Mouse (Mus musculus) testis, postnatal 10 days (tissue): ENCODE measurements at regions not wholly inside any gene's neighbourhood (a gene's known extent, or its start where the extent isn't known, plus 50 kb on each side); places are given as distances from the start of the nearest gene placed in this dataset.

Source experiments
- DNase-seq: peaks from one replicate; pipeline ENCODE4 v3.0.0; 2021; ENCODE audit warnings: low spot score

GRCm38 (mm10) chr10:110650851-110651250 lies 94.4 kb upstream of the E2f7 start:
- no peak for DNase-seq

DNA sequence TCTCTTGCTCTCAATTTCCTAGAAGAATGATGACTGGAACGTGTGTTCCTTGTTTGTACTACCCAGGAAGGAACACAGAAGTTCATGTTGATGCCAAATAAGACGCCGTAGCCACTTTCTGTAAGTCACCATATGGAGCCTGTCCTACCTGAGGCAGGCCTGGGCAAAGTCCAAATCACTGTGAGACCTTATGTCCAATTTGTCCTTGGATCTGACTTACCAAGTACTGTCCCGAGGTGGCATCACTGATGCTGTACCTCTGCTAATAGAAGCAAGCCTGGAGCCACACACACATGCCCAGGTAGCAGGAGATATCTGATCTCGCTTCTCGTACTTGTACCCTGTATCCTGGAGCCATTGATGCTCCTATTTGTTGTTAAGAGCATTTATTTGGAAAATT lies 91.2 kb upstream of the E2f7 start:
- no peak for DNase-seq

DNA sequence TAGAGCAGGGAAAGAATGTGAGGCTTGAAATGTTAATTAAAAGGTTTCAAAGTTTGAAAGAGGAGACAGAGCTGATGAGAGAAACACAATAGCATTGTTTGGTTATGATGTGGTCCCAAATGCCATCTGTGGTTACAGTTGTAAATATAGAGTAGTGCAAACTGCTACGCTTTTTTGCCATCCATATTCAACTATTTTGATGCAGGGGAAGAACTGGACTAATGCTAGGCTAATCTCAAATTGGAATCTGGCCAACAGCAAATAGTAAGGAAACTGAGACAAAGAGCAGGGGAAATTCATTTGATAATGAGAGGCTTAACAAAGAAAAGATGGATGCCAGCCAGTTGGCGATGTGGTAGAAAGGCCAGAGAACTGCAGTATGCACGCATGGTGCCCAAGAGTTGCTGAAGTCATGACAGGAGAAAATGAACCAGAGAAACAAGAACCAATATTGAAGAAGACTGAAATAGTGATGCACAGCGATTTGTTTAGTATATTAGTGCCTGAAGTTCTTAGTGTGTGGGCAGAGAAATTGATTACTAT lies 87.0 kb upstream of the E2f7 start:
- no peak for DNase-seq

DNA sequence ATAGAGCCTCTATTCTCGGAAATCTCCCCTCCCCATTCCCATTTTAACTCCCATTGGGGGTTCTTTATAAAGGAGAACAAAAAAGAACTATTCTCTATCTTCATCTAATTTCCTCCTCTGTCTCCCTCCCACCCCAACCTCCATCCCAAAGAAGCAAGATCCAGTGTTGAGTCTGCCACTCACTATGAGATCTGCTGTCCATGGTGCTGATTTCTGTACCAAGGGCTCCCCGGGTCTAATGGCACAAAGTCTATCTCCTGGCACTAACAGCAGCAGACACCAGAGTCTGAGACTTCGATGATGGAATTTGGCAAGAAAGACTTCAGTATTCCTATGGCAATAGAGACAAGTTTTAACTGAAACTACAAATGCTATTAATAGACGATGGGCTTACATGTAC lies 68.7 kb upstream of the E2f7 start:
- DNase-seq: peak; percentile 59
